Mouse (Mus musculus) heart, adult 18-20 months (tissue): ENCODE measurements around the gene Tmem19. TPM values are rescaled to one million over a fixed set of nuclear protein-coding genes. Genes with fewer than 3 reads are reported as not detected.
"Not testable (repeated sequence)": the region's sequence is repeated elsewhere in the genome, so short reads cannot be mapped to it uniquely, and the experiment has no call there.

ENCODE experiments used
- DNase-seq, 2 experiments: peaks; one replicate each; pipeline ENCODE4 v3.0.0; 2021 to 2022; ENCODE audit warnings: mixed read lengths in 1 of 2
- total RNA-seq, 2 experiments: library from RNA; stranded (reverse); gene quantifications; 2 replicates each; pipeline ENCODE4 v1.2.3; 2021

Tmem19 gene
- total RNA-seq, 2 experiments from 2014 or later = 11.2 to 16.9 TPM

- no peak for DNase-seq
Measured at GRCm38 (mm10) chr10:115349029-115349428, 13.3 kb downstream of the Tmem19 start.

GRCm38 (mm10) chr10:115348131-115348530, 14.2 kb downstream of the Tmem19 start:
- no peak for DNase-seq

DNA sequence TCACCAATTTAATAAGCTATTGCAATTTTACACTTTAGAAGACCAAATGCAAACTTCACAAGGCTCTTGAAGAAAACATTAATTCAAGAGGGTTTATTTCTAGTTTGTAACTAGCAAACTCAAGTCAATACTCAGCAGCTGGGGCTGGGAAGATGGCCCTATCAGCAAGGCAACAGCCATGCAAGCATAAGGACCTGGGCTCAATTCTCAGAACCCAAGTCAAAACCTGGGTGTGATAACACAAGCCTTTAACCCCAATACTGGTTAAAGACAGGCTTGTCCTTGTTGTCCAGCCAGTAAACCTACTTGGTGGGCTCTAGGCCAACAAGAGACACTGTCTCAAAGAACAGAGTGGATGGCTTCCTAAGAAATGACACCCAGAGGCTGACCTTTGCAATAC, 15.9 kb downstream of the Tmem19 start:
- no peak for DNase-seq

DNA sequence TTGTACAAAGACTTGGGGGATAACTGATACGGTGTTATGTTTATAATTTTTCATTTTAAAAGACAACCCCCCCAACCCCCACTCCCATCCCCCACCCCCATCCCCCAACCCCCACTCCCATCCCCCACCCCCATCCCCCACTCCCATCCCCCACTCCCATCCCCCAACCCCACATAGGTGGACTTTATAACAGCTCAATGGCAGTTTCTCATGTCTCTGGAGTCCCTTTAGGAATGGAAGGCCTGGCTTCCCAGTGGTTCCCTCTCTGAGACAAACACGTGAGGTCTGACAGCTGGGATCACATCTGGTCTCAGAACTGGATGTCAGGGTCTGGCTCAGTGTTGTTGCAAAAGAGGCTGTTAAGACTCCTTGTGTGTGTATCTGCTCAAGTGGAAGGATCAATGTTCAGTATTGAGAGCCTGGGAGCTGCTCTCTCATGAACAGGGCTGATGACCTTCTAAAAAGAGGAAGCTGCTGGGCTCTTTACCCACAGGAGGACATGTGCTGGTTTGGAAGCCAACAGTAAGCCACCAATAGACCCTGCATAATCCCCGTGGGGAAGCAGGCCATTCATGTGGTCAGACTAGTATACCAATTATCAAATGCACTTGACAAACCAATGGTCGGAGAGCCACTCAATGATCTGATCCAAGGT, 19.4 kb downstream of the Tmem19 start:
- DNase-seq = no peak

DNA sequence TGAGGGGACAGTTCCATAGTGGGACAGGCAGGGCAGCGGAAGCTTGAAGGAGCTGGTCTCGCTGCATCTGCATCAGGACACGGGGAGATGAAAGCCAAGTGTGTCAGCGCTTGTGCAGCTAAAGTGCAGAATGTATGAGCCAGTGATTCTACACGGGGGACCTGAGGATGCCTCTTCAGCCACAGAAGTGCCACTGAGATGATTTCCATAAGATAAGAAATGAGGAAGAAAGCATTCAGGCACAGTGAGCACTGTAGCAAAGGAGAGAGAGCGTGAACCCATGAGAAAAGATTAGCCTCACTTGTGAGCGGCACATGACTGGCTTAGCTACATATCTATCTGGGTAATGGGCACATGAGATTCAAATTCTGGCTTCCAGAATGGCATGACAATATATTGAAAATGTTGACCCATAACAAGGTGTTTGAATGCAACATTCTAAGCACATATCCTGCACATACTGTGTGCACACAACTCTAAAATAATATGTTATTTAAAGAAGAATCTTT, 22.4 kb downstream of the Tmem19 start:
- DNase-seq = no peak

DNA sequence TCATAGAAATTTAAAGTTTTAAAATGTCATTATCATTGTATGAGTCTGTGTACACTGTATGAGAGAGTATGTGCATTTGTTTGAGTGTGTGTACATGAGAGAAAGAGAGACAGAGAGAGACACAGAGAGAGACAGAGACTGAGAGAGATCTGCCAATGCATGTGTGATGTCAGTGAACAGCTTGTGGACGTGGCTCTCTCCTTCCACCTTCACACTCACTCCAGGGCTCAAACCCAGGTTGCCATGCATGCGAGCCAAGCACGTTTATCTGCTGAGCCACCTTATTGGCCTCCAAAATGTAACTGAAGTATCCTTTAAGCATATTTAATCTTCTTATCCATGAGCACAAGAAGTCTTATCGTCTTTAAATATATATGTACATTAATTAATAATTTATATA, 25.4 kb downstream of the Tmem19 start:
- no peak for DNase-seq

DNA sequence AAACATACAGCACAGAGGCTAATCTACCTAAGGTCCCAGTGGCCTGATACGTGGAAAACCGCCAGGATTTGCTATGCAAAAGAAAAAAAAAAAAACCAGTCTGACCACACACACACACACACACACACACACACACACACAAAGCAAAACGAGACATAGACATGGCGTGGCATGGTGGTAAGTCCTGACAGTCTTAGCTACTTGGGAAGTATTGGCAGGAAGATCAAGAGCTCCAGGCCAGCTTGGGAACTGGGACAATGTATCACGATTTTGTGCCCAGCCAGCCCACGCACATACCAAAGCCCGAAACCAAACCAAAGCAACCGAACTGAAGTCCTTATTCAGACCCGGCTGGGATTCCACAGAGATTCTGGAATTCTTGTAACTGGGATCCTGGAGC, 28.8 kb downstream of the Tmem19 start:
- DNase-seq = no peak

- DNase-seq = no peak
Measured at GRCm38 (mm10) chr10:115332997-115333396, 29.3 kb downstream of the Tmem19 start.

DNA sequence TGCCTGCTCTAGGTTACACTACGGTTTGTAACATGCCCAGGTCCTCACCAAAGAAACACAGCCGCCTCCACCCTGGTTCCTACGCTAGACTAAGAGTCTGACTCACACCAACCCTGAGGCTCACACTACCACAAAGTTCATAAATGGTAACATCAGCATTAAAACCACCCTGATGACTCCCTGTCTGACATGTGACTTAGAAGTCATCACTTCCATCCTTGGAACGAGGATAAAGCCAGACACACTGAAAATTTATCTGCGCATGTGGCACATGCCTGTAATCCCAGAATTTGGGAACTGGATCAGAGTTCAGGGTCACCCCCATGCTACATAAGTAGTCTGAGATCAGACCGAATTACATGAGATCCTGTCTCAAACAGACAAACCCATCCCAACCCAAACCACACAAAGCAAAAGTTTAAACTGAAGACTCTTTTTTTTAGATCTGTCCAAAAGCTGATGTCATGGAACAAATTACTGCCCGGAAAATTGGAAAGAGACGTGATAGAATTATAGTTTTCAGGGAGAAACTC, 29.8 kb downstream of the Tmem19 start:
- DNase-seq = peak; percentile 49 to 63

- no peak for DNase-seq
Measured at GRCm38 (mm10) chr10:115329010-115329530, 33.2 kb downstream of the Tmem19 start.

DNA sequence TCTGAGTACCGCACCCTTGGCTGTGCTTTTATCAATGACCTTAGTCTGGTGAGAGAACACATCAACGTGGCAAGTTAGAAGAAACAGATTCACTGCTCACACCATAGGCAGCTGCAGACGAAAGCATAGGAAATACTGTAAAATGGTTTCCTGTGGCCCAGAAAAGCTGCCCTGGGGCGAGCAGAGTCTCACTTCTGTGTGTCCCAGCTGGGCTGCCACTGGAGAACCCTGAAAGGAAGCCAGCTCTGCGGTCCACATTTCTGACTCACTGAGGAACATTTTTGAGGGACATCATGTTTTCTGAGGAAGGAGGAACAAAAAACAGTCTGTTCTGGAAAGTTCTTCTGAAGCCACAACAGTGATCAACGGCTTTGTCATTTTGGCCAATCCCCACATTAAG, 33.8 kb downstream of the Tmem19 start:
- peak; percentile 76 to 88 for DNase-seq

DNA sequence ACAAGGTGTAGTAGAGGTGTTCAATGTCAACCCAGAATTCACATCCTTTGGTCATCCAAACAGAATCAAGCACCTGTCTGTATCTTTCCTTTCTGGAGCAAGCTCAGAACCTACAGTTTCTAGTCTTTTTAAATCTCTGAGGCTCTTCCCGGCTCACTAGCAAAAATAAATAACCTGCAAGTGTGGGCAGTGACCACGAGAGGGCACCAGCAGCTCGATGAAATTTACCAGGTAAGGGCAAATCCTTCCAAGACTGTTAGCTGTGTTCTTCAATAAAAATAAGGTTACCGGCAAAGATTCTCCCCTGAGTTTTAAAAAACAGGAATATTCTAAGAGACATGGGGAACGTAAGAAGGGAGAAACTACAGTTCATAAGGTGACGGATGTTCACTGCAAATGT, 39.0 kb downstream of the Tmem19 start:
- peak; percentile 77 to 91 for DNase-seq

DNA sequence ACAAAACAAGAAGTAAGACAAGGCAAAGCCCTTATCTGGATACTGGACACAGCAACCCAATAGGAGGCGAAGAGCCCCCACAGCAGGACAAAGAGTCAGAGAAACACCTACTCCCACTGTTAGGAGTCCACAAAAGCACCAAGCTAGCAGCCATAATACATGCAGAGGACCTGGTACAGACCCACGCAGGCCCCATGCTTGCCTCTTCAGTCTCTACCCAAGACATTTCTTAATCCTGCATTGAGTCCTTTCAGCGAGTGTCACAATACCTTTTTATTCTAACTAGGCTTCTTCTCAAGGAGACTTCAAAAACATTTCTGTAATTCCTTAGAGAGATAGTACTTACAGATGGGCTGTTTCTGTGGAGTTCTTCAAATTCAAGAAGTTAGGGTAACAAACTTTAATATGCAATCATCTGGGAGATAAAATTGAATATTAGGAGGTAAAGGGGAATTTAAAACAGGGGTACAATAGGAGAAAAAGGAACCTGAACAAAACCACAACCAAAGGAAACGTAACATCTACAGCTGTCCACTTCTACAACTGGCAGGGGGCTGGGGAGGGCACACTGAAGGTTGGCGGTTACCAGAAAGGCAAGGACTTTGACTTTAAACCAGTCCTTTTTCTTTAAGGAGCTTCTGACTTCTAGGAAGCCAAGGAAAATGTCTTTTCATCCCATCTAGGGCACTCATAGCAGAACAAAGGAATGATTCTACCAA, 40.8 kb downstream of the Tmem19 start:
- no peak for DNase-seq

- DNase-seq = not testable (repeated sequence)
Measured at GRCm38 (mm10) chr10:115318388-115318787, 43.9 kb downstream of the Tmem19 start.

DNA sequence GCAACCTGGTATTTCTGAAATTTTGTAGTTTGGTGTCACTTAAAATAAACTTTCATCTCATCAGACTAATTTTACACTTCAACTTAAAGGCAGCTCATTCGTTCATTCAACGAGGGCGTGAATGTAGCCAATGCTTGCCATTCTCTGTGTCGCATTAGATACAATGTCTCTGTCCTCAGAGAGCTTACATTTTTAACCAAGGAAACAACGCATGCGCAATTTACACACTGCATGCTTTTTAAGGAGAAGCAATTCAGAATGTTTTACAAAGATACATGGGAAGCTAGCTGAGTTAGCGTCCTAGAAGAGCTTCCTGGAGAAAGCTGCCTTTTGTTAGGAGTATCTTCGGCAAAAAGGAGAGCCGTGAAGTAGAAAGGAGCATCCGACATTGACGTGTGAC, 46.0 kb downstream of the Tmem19 start:
- DNase-seq = no peak

GRCm38 (mm10) chr10:115315473-115316171, 46.7 kb downstream of the Tmem19 start, which contains the start of gene Rab21:
TSS of gene Rab21 (minus strand) at chr10:115315594.
- DNase-seq = peak; percentile 97 to 100

GRCm38 (mm10) chr10:115314582-115315452, 47.5 kb downstream of the Tmem19 start:
- peak; percentile 48 to 67 for DNase-seq

GRCm38 (mm10) chr10:115314287-115314581, 48.1 kb downstream of the Tmem19 start:
- DNase-seq = no peak

GRCm38 (mm10) chr10:115313641-115314286, 48.5 kb downstream of the Tmem19 start:
- no peak for DNase-seq

GRCm38 (mm10) chr10:115312732-115313131, 49.6 kb downstream of the Tmem19 start:
- DNase-seq = peak; percentile 58 to 67

GRCm38 (mm10) chr10:115312194-115312593, 50.1 kb downstream of the Tmem19 start:
- no peak for DNase-seq
